Mouse (Mus musculus) lung, postnatal 0 days (tissue): ENCODE results near the gene Bnipl. TPM values are rescaled to one million over a fixed set of nuclear protein-coding genes. Genes with fewer than 3 reads are reported as not detected.
A peak's percentile ranks its signal among the peaks of the same experiment; 100 is the strongest.
"Not testable (repeated sequence)": the region's sequence is repeated elsewhere in the genome, so short reads cannot be mapped to it uniquely, and the experiment has no call there.

Experiments
- ATAC-seq: fragments of 200-750 bp; cut with Nextera tagmentation; 2 replicates; pipeline ENCODE4 v1.8.0; 2017; ENCODE audit warnings: moderate library complexity
- DNase-seq: peaks from one replicate; pipeline ENCODE4 v3.0.0-alpha.2; 2016; ENCODE audit warnings: low spot score
- H3K27ac ChIP-seq: fragments of 300-500 bp; sonication (generic); 2 replicates; pipeline ENCODE4 v1.5.1; 2014; ENCODE audit warnings: antibody characterized with exemption, mild to moderate bottlenecking, low read length, mixed read lengths
- H3K27me3 ChIP-seq: fragments of 300-500 bp; sonication (generic); replicated peaks from 2 replicates; pipeline ENCODE4 v1.6.1; 2014; ENCODE audit warnings: low read length, mixed read lengths; ENCODE audit not compliant: insufficient read depth
- H3K36me3 ChIP-seq: fragments of 300-500 bp; sonication (generic); 2 replicates; pipeline ENCODE4 v1.6.1; 2014; ENCODE audit warnings: low read length, mixed read lengths; ENCODE audit not compliant: insufficient read depth
- H3K4me1 ChIP-seq: fragments of 300-500 bp; sonication (generic); 2 replicates; pipeline ENCODE4 v1.6.1; 2014; ENCODE audit warnings: antibody characterized with exemption, low read depth, low read length, mixed read lengths; ENCODE audit not compliant: insufficient read depth
- H3K4me2 ChIP-seq: fragments of 300-500 bp; sonication (generic); replicated peaks from 2 replicates; pipeline ENCODE4 v1.6.1; 2014; ENCODE audit warnings: low read depth, mild to moderate bottlenecking, low read length, moderate library complexity, mixed read lengths
- H3K4me3 ChIP-seq: fragments of 300-500 bp; sonication (generic); 2 replicates; pipeline ENCODE4 v1.5.1; 2014; ENCODE audit warnings: low read depth, low read length
- H3K9ac ChIP-seq: fragments of 300-500 bp; sonication (generic); replicated peaks from 2 replicates; pipeline ENCODE4 v1.6.1; 2014; ENCODE audit warnings: low read depth, mild to moderate bottlenecking
- H3K9me3 ChIP-seq: fragments of 300-500 bp; sonication (generic); 2 replicates; pipeline ENCODE4 v1.6.1; 2016; ENCODE audit warnings: low read length, mixed read lengths
- CTCF ChIP-seq: IDR thresholded peaks from 2 replicates; pipeline ENCODE4 v1.5.1; 2016; ENCODE audit warnings: antibody characterized with exemption, mild to moderate bottlenecking
- EP300 ChIP-seq: IDR thresholded peaks from 2 replicates; pipeline ENCODE4 v1.6.1; 2016; ENCODE audit warnings: antibody characterized with exemption, mild to moderate bottlenecking, control low read depth
- WGBS: fragments of 180-500 bp; shearing (Covaris S2); extraction: QIAGEN DNeasy Blood & Tissue Kit; methylation state at CpG from one replicate; pipeline ENCODE4 v1.1.7; 2014; 5-methylcytosine and 5-hydroxymethylcytosine counted together
- polyA plus RNA-seq: library from polyadenylated mRNA; unstranded; fragments of >200 nt; fragmentation: Nextera tagmentation; extraction: Ambion mirVana; gene quantifications from 2 replicates; pipeline ENCODE4 v1.2.1, GENCODE M21; 2015

The Bnipl gene
- polyA plus RNA-seq, 1 experiment from 2014 or later = 2.5 TPM

- Histone ChIP-seq H3K9me3 (no peaks in the 10 kb centered on the region), H3K4me3 (no peak overlapping the region), H3K27me3 (no peaks in the 10 kb centered on the region), H3K4me1 (peaks cover 5% of the 10 kb centered on the region; the same call in 1 of the 2 replicates), H3K4me2 (no peak overlapping the region), H3K9ac (no peak overlapping the region), H3K27ac (no peak overlapping the region), H3K36me3 (0 out of 2 replicates have a peak, but pooled peaks cover 4% of the 10 kb centered on the region)
- 93% methylated on average over 2 of the region's 2 CpGs for WGBS
- no peak for ATAC-seq
- TF ChIP-seq CTCF = no peak
- no peak for TF ChIP-seq EP300
- DNase-seq = no peak
Measured at GRCm38 (mm10) chr3:95223041-95223440, 28.0 kb downstream of the Bnipl start.

- H3K9ac ChIP-seq = no peak overlapping the region
- TF ChIP-seq EP300 (no peak), CTCF (no peak)
- H3K4me2 ChIP-seq = peak overlapping the region; percentile 59
- H3K27ac ChIP-seq = no peak overlapping the region; the same call in 1 of the 2 replicates
- no peak for DNase-seq
- 74% methylated on average over 6 of the region's 6 CpGs for WGBS
- no peaks in the 10 kb centered on the region for H3K27me3 ChIP-seq
- no peak for ATAC-seq
- H3K36me3 ChIP-seq = 0 out of 2 replicates have a peak, but pooled peaks cover 4% of the 10 kb centered on the region
- no peaks in the 10 kb centered on the region for H3K9me3 ChIP-seq
- H3K4me3 ChIP-seq = peak overlapping the region; percentile 85; the same call in 1 of the 2 replicates
- peaks cover 14% of the 10 kb centered on the region; the same call in 1 of the 2 replicates for H3K4me1 ChIP-seq
Measured at GRCm38 (mm10) chr3:95218466-95219137, 32.4 kb downstream of the Bnipl start.

DNA sequence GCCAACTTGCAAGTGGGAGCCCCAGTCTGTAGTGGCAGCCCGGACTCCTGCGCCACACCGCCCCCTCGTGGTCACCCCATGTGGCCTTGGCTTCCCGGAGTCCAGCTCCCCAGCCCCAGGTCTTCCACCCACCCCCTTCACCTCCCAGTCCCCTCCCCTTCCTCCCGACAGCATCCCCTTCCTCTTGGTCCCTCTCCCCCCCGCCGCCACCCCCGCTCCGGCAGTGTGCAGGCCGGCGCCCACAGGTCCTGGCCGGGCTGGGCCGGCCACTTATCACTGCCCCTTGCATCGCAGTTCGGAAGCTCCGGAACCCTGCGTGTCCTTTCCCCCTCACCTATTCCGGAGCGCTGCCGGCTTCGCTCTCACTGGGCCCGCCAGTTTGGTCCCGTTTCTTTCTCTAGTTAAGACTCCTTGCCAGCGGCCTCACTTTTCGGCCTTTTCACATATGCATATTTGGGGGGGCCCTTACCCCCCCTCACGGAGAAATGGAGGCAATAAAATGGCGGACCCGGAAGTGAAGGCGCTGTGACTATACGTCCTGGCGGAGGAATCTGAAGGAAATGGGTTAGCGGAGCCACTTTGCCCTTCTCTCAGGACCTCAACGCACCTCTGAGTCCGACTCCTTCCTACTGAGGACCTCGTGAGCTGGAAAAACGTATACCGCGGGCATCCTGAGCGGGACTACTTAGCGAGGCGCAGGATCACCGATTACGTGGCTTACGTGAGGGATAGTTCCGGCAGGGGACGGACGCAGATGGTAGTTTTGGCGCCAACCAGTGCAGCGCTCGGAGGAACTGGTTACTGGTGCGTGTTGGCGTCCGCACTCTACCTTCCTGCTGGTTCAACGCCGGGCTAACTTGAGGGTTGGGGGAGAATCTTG lies 33.5 kb downstream of the Bnipl start, which contains the start of gene Gabpb2:
TSS of gene Gabpb2 (minus strand) at position 662 of the 880 bp plus-strand sequence.
- TF ChIP-seq EP300 = peak; percentile 51; the same call in 1 of the 2 replicates
- TF ChIP-seq CTCF = peak; percentile 92
- ATAC-seq = peak; percentile 94
- DNase-seq = peak; percentile 97
- peak within 1 kb of the TSS; percentile 85 for H3K4me3 ChIP-seq
- 2% methylated on average over 56 of the region's 56 CpGs for WGBS
- H3K27ac ChIP-seq = peak within 1 kb of the TSS; percentile 99
- peak within 1 kb of the TSS; percentile 59 for H3K4me2 ChIP-seq
- no peaks in the 10 kb centered on the region for H3K27me3 ChIP-seq
- H3K9me3 ChIP-seq = no peaks in the 10 kb centered on the region
- H3K4me1 ChIP-seq = peaks cover 14% of the 10 kb centered on the region; the same call in 1 of the 2 replicates
- 0 out of 2 replicates have a peak, but pooled peaks cover 4% of the 10 kb centered on the region for H3K36me3 ChIP-seq
- peak within 1 kb of the TSS; percentile 78 for H3K9ac ChIP-seq

DNA sequence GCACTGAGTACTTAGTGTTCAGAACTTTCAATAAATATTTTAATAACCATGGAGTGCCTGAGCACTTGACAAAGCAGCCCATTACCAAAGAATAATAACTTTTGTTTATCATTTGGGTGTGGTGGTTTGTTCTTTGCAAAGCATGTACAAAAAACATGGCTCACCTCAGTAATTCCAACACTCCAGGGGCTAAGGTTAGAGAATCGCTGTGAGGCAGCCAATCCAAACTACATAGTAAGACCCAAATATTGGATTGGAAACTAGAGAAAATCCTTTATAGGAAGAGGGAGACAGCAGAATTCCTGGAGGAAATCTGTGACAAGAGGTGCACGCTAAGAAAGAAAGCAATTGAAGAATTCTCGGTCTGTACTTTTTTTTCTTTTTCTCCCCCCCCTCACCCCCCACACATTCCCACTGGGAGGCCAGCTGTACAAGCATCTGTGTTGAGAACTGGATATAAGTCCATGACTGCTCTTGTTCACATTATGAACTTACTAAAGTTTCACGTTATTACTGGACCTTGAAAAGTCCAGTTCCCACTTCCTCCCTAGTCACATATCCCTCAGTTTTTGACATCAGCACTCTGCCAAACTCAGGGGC lies 34.2 kb downstream of the Bnipl start:
- TF ChIP-seq CTCF (no peak), EP300 (no peak)
- Histone ChIP-seq H3K27ac (peak overlapping the region; percentile 99), H3K9ac (peak overlapping the region; percentile 78; the same call in 1 of the 2 replicates), H3K9me3 (no peaks in the 10 kb centered on the region), H3K4me3 (peak overlapping the region; percentile 85), H3K4me1 (peaks cover 14% of the 10 kb centered on the region; the same call in 1 of the 2 replicates), H3K27me3 (no peaks in the 10 kb centered on the region), H3K36me3 (0 out of 2 replicates have a peak, but pooled peaks cover 4% of the 10 kb centered on the region), H3K4me2 (peak overlapping the region; percentile 59)
- WGBS = 8% methylated on average over 4 of the region's 4 CpGs
- DNase-seq (no peak), ATAC-seq (peak; percentile 42)

- WGBS = 92% methylated on average over 1 of the region's 1 CpGs
- Histone ChIP-seq H3K9ac (no peak overlapping the region), H3K9me3 (no peaks in the 10 kb centered on the region), H3K36me3 (0 out of 2 replicates have a peak, but pooled peaks cover under 1% of the 10 kb centered on the region), H3K27me3 (no peaks in the 10 kb centered on the region), H3K27ac (no peak overlapping the region), H3K4me2 (no peak overlapping the region), H3K4me1 (peaks cover 14% of the 10 kb centered on the region; the same call in 1 of the 2 replicates), H3K4me3 (no peak overlapping the region)
- no peak for ATAC-seq
- DNase-seq = no peak
- no peak for TF ChIP-seq EP300
- TF ChIP-seq CTCF = no peak
Measured at GRCm38 (mm10) chr3:95213609-95213975, 37.4 kb downstream of the Bnipl start.

DNA sequence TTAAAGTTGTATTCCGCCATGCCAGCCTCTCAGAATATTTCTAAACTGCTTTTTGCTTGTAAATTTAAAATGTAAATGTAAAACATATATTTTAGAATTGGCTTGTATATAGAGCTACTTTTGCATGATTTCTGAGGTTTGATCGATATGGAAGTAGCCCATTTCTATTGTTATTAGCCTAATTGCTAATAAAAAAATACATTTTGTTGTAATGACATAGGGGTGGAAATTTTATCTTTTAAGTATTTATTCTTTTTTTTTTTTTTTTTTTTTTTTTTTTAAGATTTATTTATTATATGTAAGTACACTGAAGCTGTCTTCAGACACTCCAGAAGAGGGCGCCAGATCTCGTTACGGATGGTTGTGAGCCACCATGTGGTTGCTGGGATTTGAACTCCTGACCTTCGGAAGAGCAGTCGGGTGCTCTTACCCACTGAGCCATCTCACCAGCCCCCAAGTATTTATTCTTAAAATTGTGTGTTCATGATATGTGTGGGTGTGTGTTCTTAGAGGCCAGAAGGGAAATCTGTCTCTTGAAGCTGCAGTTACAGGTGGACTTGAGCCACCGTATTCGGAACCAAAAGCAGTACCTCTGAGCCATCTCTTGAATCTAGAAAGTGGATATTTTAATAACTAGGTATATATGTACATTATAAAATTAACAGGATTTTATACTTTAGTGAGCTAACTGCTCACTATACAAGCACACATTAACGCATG lies 37.9 kb downstream of the Bnipl start:
- not testable (repeated sequence) for H3K9ac ChIP-seq, H3K4me2 ChIP-seq, H3K9me3 ChIP-seq, ATAC-seq, DNase-seq, H3K4me1 ChIP-seq, H3K36me3 ChIP-seq, H3K27me3 ChIP-seq, H3K4me3 ChIP-seq, H3K27ac ChIP-seq
- 90% methylated on average over 7 of the region's 10 CpGs for WGBS
